Mouse (Mus musculus): ENCODE measurements around the gene Nupl2. TPM values are rescaled to one million over a fixed set of nuclear protein-coding genes. Genes with fewer than 3 reads are reported as not detected.

Gene Nupl2
- polyA plus RNA-seq, 1 experiment from 2014 or later = 20.3 TPM

GRCm38 (mm10) chr5:24181514-24182295 is 16.9 kb downstream of the Nupl2 start:
- Histone ChIP-seq H3K36me3 (peaks cover 65% of the 10 kb centered on the region), H3K9ac (replicated peaks) (no peak overlapping the region), H3K4me3 (no peak overlapping the region), H3K4me1 (no peaks in the 10 kb centered on the region), H3K4me2 (replicated peaks) (no peak overlapping the region), H3K27me3 (no peaks in the 10 kb centered on the region), H3K9me3 (peaks cover 7% of the 10 kb centered on the region; the same call in 1 of the 2 replicates), H3K27ac (replicated peaks) (no peak overlapping the region)
- no peak for ATAC-seq (ENCODE audit: low FRiP score, low read depth)
- 91% methylated on average over 16 of the region's 16 CpGs for WGBS

- Histone ChIP-seq H3K9me3 (peaks cover 7% of the 10 kb centered on the region; the same call in 1 of the 2 replicates), H3K4me2 (replicated peaks) (no peak overlapping the region), H3K27me3 (no peaks in the 10 kb centered on the region), H3K9ac (replicated peaks) (no peak overlapping the region), H3K4me1 (no peaks in the 10 kb centered on the region), H3K4me3 (no peak overlapping the region), H3K36me3 (peaks cover 63% of the 10 kb centered on the region), H3K27ac (replicated peaks) (no peak overlapping the region)
- 93% methylated on average over 9 of the region's 9 CpGs for WGBS
- no peak for ATAC-seq (ENCODE audit: low FRiP score, low read depth)
Observed at GRCm38 (mm10) chr5:24182296-24182734, 17.6 kb downstream of the Nupl2 start.

- peaks cover 7% of the 10 kb centered on the region; the same call in 1 of the 2 replicates for H3K9me3 ChIP-seq
- ATAC-seq (ENCODE audit: low FRiP score, low read depth) = no peak
- no peak overlapping the region for H3K4me3 ChIP-seq
- H3K27me3 ChIP-seq = no peaks in the 10 kb centered on the region
- peaks cover 56% of the 10 kb centered on the region for H3K36me3 ChIP-seq
- H3K9ac ChIP-seq (replicated peaks) = no peak overlapping the region
- no peak overlapping the region for H3K27ac ChIP-seq (replicated peaks)
- H3K4me2 ChIP-seq (replicated peaks) = no peak overlapping the region
- no peaks in the 10 kb centered on the region for H3K4me1 ChIP-seq
- WGBS = 93% methylated on average over 6 of the region's 6 CpGs
Observed at GRCm38 (mm10) chr5:24183096-24183495, 18.3 kb downstream of the Nupl2 start.

- WGBS = 90% methylated on average over 5 of the region's 5 CpGs
- ATAC-seq (ENCODE audit: low FRiP score, low read depth) = no peak
- no peaks in the 10 kb centered on the region for H3K4me1 ChIP-seq
- H3K27ac ChIP-seq (replicated peaks) = no peak overlapping the region
- no peak overlapping the region for H3K4me3 ChIP-seq
- no peaks in the 10 kb centered on the region for H3K27me3 ChIP-seq
- no peak overlapping the region for H3K4me2 ChIP-seq (replicated peaks)
- H3K9me3 ChIP-seq = peaks cover 7% of the 10 kb centered on the region; the same call in 1 of the 2 replicates
- no peak overlapping the region for H3K9ac ChIP-seq (replicated peaks)
- peaks cover 51% of the 10 kb centered on the region for H3K36me3 ChIP-seq
Observed at GRCm38 (mm10) chr5:24184011-24184410, 19.2 kb downstream of the Nupl2 start.

GRCm38 (mm10) chr5:24188476-24188875 is 23.7 kb downstream of the Nupl2 start:
- Histone ChIP-seq H3K9me3 (peaks cover 7% of the 10 kb centered on the region; the same call in 1 of the 2 replicates), H3K4me2 (replicated peaks) (no peak overlapping the region), H3K9ac (replicated peaks) (no peak overlapping the region), H3K4me1 (no peaks in the 10 kb centered on the region), H3K4me3 (no peak overlapping the region), H3K36me3 (peaks cover 24% of the 10 kb centered on the region), H3K27ac (replicated peaks) (no peak overlapping the region), H3K27me3 (no peaks in the 10 kb centered on the region)
- no peak for ATAC-seq (ENCODE audit: low FRiP score, low read depth)
- 82% methylated on average over 4 of the region's 4 CpGs for WGBS

GRCm38 (mm10) chr5:24191821-24192220 is 27.1 kb downstream of the Nupl2 start:
- no peak overlapping the region for H3K4me3 ChIP-seq
- H3K9ac ChIP-seq (replicated peaks) = no peak overlapping the region
- no peak for ATAC-seq (ENCODE audit: low FRiP score, low read depth)
- H3K27me3 ChIP-seq = no peaks in the 10 kb centered on the region
- H3K9me3 ChIP-seq = no peaks in the 10 kb centered on the region
- 85% methylated on average over 2 of the region's 2 CpGs for WGBS
- 0 out of 2 replicates have a peak, but pooled peaks cover 2% of the 10 kb centered on the region for H3K36me3 ChIP-seq
- H3K27ac ChIP-seq (replicated peaks) = no peak overlapping the region
- H3K4me2 ChIP-seq (replicated peaks) = no peak overlapping the region
- H3K4me1 ChIP-seq = no peaks in the 10 kb centered on the region

- no peak for ATAC-seq (ENCODE audit: low FRiP score, low read depth)
- Histone ChIP-seq H3K4me2 (replicated peaks) (no peak overlapping the region), H3K27ac (replicated peaks) (no peak overlapping the region), H3K4me3 (no peak overlapping the region), H3K4me1 (no peaks in the 10 kb centered on the region), H3K36me3 (no peaks in the 10 kb centered on the region), H3K9me3 (no peaks in the 10 kb centered on the region), H3K27me3 (no peaks in the 10 kb centered on the region), H3K9ac (replicated peaks) (no peak overlapping the region)
- WGBS = 82% methylated on average over 4 of the region's 4 CpGs
Observed at GRCm38 (mm10) chr5:24201006-24201405, 36.2 kb downstream of the Nupl2 start.

GRCm38 (mm10) chr5:24202492-24202891 is 37.7 kb downstream of the Nupl2 start:
- Histone ChIP-seq H3K4me2 (replicated peaks) (no peak overlapping the region), H3K9me3 (no peaks in the 10 kb centered on the region), H3K27ac (replicated peaks) (no peak overlapping the region), H3K4me1 (no peaks in the 10 kb centered on the region), H3K27me3 (no peaks in the 10 kb centered on the region), H3K36me3 (no peaks in the 10 kb centered on the region), H3K4me3 (no peak overlapping the region), H3K9ac (replicated peaks) (no peak overlapping the region)
- WGBS = 73% methylated on average over 5 of the region's 5 CpGs
- no peak for ATAC-seq (ENCODE audit: low FRiP score, low read depth)

GRCm38 (mm10) chr5:24203266-24203665 is 38.5 kb downstream of the Nupl2 start:
- no peak overlapping the region for H3K4me3 ChIP-seq
- no peaks in the 10 kb centered on the region for H3K9me3 ChIP-seq
- no peak overlapping the region for H3K9ac ChIP-seq (replicated peaks)
- no peaks in the 10 kb centered on the region for H3K36me3 ChIP-seq
- no peak overlapping the region for H3K4me2 ChIP-seq (replicated peaks)
- H3K27ac ChIP-seq (replicated peaks) = no peak overlapping the region
- ATAC-seq (ENCODE audit: low FRiP score, low read depth) = no peak
- H3K27me3 ChIP-seq = no peaks in the 10 kb centered on the region
- no peaks in the 10 kb centered on the region for H3K4me1 ChIP-seq
- 80% methylated on average over 5 of the region's 5 CpGs for WGBS

- Histone ChIP-seq H3K4me1 (no peaks in the 10 kb centered on the region), H3K36me3 (no peaks in the 10 kb centered on the region), H3K9me3 (no peaks in the 10 kb centered on the region), H3K4me2 (replicated peaks) (no peak overlapping the region), H3K27ac (replicated peaks) (no peak overlapping the region), H3K4me3 (no peak overlapping the region), H3K9ac (replicated peaks) (no peak overlapping the region), H3K27me3 (no peaks in the 10 kb centered on the region)
- 74% methylated on average over 10 of the region's 10 CpGs for WGBS
- no peak for ATAC-seq (ENCODE audit: low FRiP score, low read depth)
Observed at GRCm38 (mm10) chr5:24207965-24208364, 43.2 kb downstream of the Nupl2 start.

GRCm38 (mm10) chr5:24208505-24208904 is 43.7 kb downstream of the Nupl2 start:
- WGBS = 90% methylated on average over 5 of the region's 5 CpGs
- 0 out of 2 replicates have a peak, but pooled peaks cover 1% of the 10 kb centered on the region for H3K27me3 ChIP-seq
- no peak for ATAC-seq (ENCODE audit: low FRiP score, low read depth)

GRCm38 (mm10) chr5:24213861-24214546 is 49.2 kb downstream of the Nupl2 start:
- Histone ChIP-seq H3K4me2 (replicated peaks) (no peak overlapping the region), H3K4me1 (no peaks in the 10 kb centered on the region), H3K9ac (replicated peaks) (no peak overlapping the region), H3K27ac (replicated peaks) (no peak overlapping the region), H3K27me3 (peaks cover 17% of the 10 kb centered on the region), H3K9me3 (no peaks in the 10 kb centered on the region), H3K36me3 (no peaks in the 10 kb centered on the region), H3K4me3 (no peak overlapping the region)
- no peak for ATAC-seq (ENCODE audit: low FRiP score, low read depth)
- 82% methylated on average over 3 of the region's 3 CpGs for WGBS

More at GRCm38 (mm10) chr5:24208505-24208904, 43.7 kb downstream of the Nupl2 start:
- Histone ChIP-seq H3K36me3 (no peaks in the 10 kb centered on the region), H3K27ac (replicated peaks) (no peak overlapping the region), H3K9ac (replicated peaks) (no peak overlapping the region), H3K4me1 (no peaks in the 10 kb centered on the region), H3K4me3 (no peak overlapping the region), H3K9me3 (no peaks in the 10 kb centered on the region), H3K4me2 (replicated peaks) (no peak overlapping the region)

All from midbrain, embryonic 12.5 days (tissue).